26 mouse cellular contexts compared by ENCODE assay signal in the genomic region with DNA sequence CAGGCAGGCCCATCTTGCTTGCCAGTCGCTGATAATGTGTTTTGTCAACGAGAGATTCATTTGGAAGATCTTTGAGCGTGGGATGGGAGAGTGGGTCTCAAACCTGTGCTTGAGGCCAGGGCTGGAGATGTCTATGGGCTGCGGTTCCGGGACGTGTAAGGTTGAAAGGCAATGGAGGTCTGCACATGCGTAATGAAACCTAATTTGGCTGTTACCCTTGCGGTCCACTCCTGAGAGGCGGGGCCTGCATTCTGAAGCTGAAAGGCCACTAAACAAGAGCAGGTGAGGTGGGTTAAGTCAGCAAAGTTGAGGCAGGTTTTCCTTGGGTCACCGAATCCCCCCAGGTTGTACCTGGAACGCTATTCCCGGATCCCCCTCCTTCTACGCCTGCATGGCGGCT.
"Had no signal": no experiment of that assay in that cellular context is flagged by ENCODE, and none has a peak within 500 bp of the region (broad histone marks: within the 10 kb centered on the region; RNA-seq: fewer than 3 reads in every experiment).

No protein-coding gene starts in this region.

- DNase-seq: gastrocnemius, adult 2 months; gastrocnemius, postnatal 10 days; gastrocnemius, postnatal 25 days; heart, adult 2 months; heart, postnatal 10 days; heart, postnatal 4 days; kidney, adult 11 months; kidney, adult 2 months; kidney, adult 9 months; kidney, postnatal 14 days; kidney, postnatal 36 days; layer of hippocampus, adult 9-11 months; layer of hippocampus, postnatal 36 days; left cerebral cortex, postnatal 4 days; liver had no signal

- ATAC-seq: hindbrain, postnatal 0 days; intestine, embryonic 16.5 days had no signal

- H3K9me3 ChIP-seq: heart, embryonic 12.5 days; hindbrain, embryonic 10.5 days; hindbrain, embryonic 12.5 days; hindbrain, embryonic 15.5 days; kidney, embryonic 15.5 days; limb, embryonic 12.5 days had no signal

- H3K4me3 ChIP-seq: gastrocnemius, adult 2 months; heart, adult 2 months; heart, embryonic 12.5 days; hindbrain, embryonic 10.5 days; hindbrain, embryonic 12.5 days; hindbrain, embryonic 15.5 days; kidney, embryonic 15.5 days; limb, embryonic 12.5 days had no signal

- H3K36me3 ChIP-seq: heart, embryonic 12.5 days; hindbrain, embryonic 10.5 days; hindbrain, embryonic 12.5 days; hindbrain, embryonic 15.5 days; kidney, embryonic 15.5 days; limb, embryonic 12.5 days had no signal

- H3K27ac ChIP-seq: gastrocnemius, adult 2 months; heart, adult 2 months; hindbrain, embryonic 10.5 days; hindbrain, embryonic 12.5 days; hindbrain, embryonic 15.5 days; hindbrain, postnatal 0 days; kidney, embryonic 15.5 days; kidney, postnatal 0 days; limb, embryonic 12.5 days; liver, embryonic 14.5 days had no signal

- H3K9ac ChIP-seq: heart, embryonic 12.5 days; hindbrain, embryonic 12.5 days; hindbrain, embryonic 15.5 days; kidney, embryonic 15.5 days; limb, embryonic 12.5 days; liver, embryonic 14.5 days had no signal

- H3K27me3 ChIP-seq: heart, embryonic 12.5 days had no signal

- H3K4me1 ChIP-seq: heart, embryonic 12.5 days; hindbrain, embryonic 12.5 days; hindbrain, embryonic 15.5 days had no signal

- H3K4me2 ChIP-seq: heart, embryonic 12.5 days; hindbrain, embryonic 12.5 days; hindbrain, embryonic 15.5 days; kidney, embryonic 15.5 days; limb, embryonic 12.5 days; liver, embryonic 11.5 days had no signal
